12 mouse cellular contexts compared by ENCODE assay signal in genomic region chr9:114564667-114565066, GRCm38 (mm10). TPM values are rescaled to one million over a fixed set of nuclear protein-coding genes. Genes with fewer than 3 reads are reported as not detected.
DNase-seq lines count a peak whose midpoint lies in the region; ATAC-seq and TF ChIP-seq lines count a peak whose summit lies in the region.
"Had no signal": no experiment of that assay in that cellular context is flagged by ENCODE, and none has a peak within 500 bp of the region (broad histone marks: within the 10 kb centered on the region; RNA-seq: fewer than 3 reads in every experiment).

No protein-coding gene starts in this region.

- TF ChIP-seq EP300 in liver, embryonic 14.5 days (IDR thresholded peaks at IDR 0.05; ENCODE audit: low read depth) = no peak

- peak overlapping the region; percentile 62 for H3K4me3 ChIP-seq in lung, embryonic 16.5 days (ENCODE audit: low read length)
- peak overlapping the region; percentile 59 for H3K4me3 ChIP-seq in forebrain, embryonic 16.5 days (replicated peaks; ENCODE audit: low read length)
- H3K4me3 ChIP-seq in liver, embryonic 14.5 days (ENCODE audit: insufficient read depth in 1 of 2, low read depth in 2 of 2, low read length in 2 of 2) = peak overlapping the region in 1 of 2 experiments; percentile 55; a peak in 2 of 4 replicates
- H3K4me3 ChIP-seq in stomach, embryonic 16.5 days (replicated peaks; ENCODE audit: low read length) = peak overlapping the region; percentile 54
- H3K4me3 ChIP-seq in left cerebral cortex, adult 2 months = no peak overlapping the region

- TF ChIP-seq CTCF in liver, embryonic 14.5 days (IDR thresholded peaks at IDR 0.05; ENCODE audit: low read depth) = no peak
- TF ChIP-seq CTCF in left cerebral cortex, adult 2 months (IDR thresholded peaks at IDR 0.05) = no peak

- no peak for ATAC-seq in lung, embryonic 16.5 days (ENCODE audit: low read depth)
- ATAC-seq in forebrain, embryonic 16.5 days = no peak
- no peak for ATAC-seq in liver, embryonic 14.5 days (ENCODE audit: insufficient read depth)
- ATAC-seq in stomach, embryonic 16.5 days (ENCODE audit: insufficient read depth, low FRiP score) = no peak

- WGBS in lung, embryonic 16.5 days = under 1% methylated on average over 10 of the region's 10 CpGs
- 2% methylated on average over 10 of the region's 10 CpGs for WGBS in forebrain, embryonic 16.5 days
- 3% methylated on average over 10 of the region's 10 CpGs for WGBS in liver, embryonic 14.5 days (ENCODE audit: insufficient replicate concordance)
- 4% methylated on average over 10 of the region's 10 CpGs for WGBS in stomach, embryonic 16.5 days

- peak overlapping the region; percentile 76 for H3K27ac ChIP-seq in lung, embryonic 16.5 days (ENCODE audit: low read length)
- H3K27ac ChIP-seq in forebrain, embryonic 16.5 days (ENCODE audit: low read length) = no peak overlapping the region
- H3K27ac ChIP-seq in liver, embryonic 14.5 days = no peak overlapping the region
- peak overlapping the region; percentile 73 for H3K27ac ChIP-seq in stomach, embryonic 16.5 days (ENCODE audit: low read length)
- no peak overlapping the region for H3K27ac ChIP-seq in left cerebral cortex, adult 2 months

- intact Hi-C loops in left cerebral cortex, adult 2 months (cut with DNase I) = no loop called here

- H3K9ac ChIP-seq in lung, embryonic 16.5 days (ENCODE audit: low read length) = peak overlapping the region; percentile 75
- H3K9ac ChIP-seq in forebrain, embryonic 16.5 days (replicated peaks; ENCODE audit: low read depth, low read length) = no peak overlapping the region
- no peak overlapping the region for H3K9ac ChIP-seq in liver, embryonic 14.5 days (replicated peaks)
- peak overlapping the region; percentile 80; the same call in 1 of the 2 replicates for H3K9ac ChIP-seq in stomach, embryonic 16.5 days (ENCODE audit: low read length)

- peaks cover 6% of the 10 kb centered on the region; the same call in 1 of the 2 replicates for H3K4me1 ChIP-seq in lung, embryonic 16.5 days (replicated peaks; ENCODE audit: control insufficient read depth, insufficient read depth, low read length)
- H3K4me1 ChIP-seq in forebrain, embryonic 16.5 days (replicated peaks; ENCODE audit: control insufficient read depth, insufficient read depth, low read length) = peaks cover 28% of the 10 kb centered on the region
- H3K4me1 ChIP-seq in liver, embryonic 14.5 days (replicated peaks; ENCODE audit: control insufficient read depth in 2 of 2, insufficient read depth in 2 of 2, low read length in 1 of 2) = no peaks in the 10 kb centered on the region; a peak in 1 of 4 replicates
- peaks cover 14% of the 10 kb centered on the region for H3K4me1 ChIP-seq in stomach, embryonic 16.5 days (ENCODE audit: control insufficient read depth, insufficient read depth, low read length)

- H3K27me3 ChIP-seq in lung, embryonic 16.5 days (ENCODE audit: control insufficient read depth, insufficient read depth, low read depth, low read length) = peaks cover 5% of the 10 kb centered on the region
- H3K27me3 ChIP-seq in forebrain, embryonic 16.5 days (replicated peaks; ENCODE audit: control insufficient read depth, insufficient read depth, low read length) = peaks cover 56% of the 10 kb centered on the region
- peaks cover 59% of the 10 kb centered on the region for H3K27me3 ChIP-seq in liver, embryonic 14.5 days (ENCODE audit: control insufficient read depth, insufficient read depth, low read length)
- peaks cover 42% of the 10 kb centered on the region for H3K27me3 ChIP-seq in stomach, embryonic 16.5 days (ENCODE audit: control insufficient read depth, insufficient read depth, low read length)

- no peaks in the 10 kb centered on the region for H3K36me3 ChIP-seq in lung, embryonic 16.5 days (ENCODE audit: control insufficient read depth, insufficient read depth, low read length)
- H3K36me3 ChIP-seq in forebrain, embryonic 16.5 days (ENCODE audit: control insufficient read depth, insufficient read depth) = no peaks in the 10 kb centered on the region
- no peaks in the 10 kb centered on the region for H3K36me3 ChIP-seq in liver, embryonic 14.5 days (replicated peaks; ENCODE audit: control insufficient read depth, insufficient read depth, low read depth)
- no peaks in the 10 kb centered on the region for H3K36me3 ChIP-seq in stomach, embryonic 16.5 days (ENCODE audit: control insufficient read depth, insufficient read depth, low read length)

- no peaks in the 10 kb centered on the region for H3K9me3 ChIP-seq in lung, embryonic 16.5 days (ENCODE audit: control insufficient read depth, low read length)
- H3K9me3 ChIP-seq in forebrain, embryonic 16.5 days (ENCODE audit: control insufficient read depth, low read length) = no peaks in the 10 kb centered on the region
- no peaks in the 10 kb centered on the region for H3K9me3 ChIP-seq in liver, embryonic 14.5 days (ENCODE audit: control insufficient read depth, low read length)
- H3K9me3 ChIP-seq in stomach, embryonic 16.5 days (replicated peaks; ENCODE audit: control insufficient read depth, low read length) = no peaks in the 10 kb centered on the region

- no peak for DNase-seq in lung, postnatal 4 days
- DNase-seq in liver, embryonic 14.5 days (ENCODE audit: low read depth in 3 of 3, low spot score in 3 of 3) = no peak
- no peak for DNase-seq in cerebellum, adult 11 months
- no peak for DNase-seq in thymus, postnatal 14 days
- no peak for DNase-seq in left cerebral cortex, adult 2 months (ENCODE audit: extremely low spot score in 1 of 2, low spot score in 2 of 2)
- DNase-seq: cerebellum, postnatal 25 days; kidney, adult 11 months had no signal

- H3K4me2 ChIP-seq in lung, embryonic 16.5 days (ENCODE audit: low read depth, low read length) = peak overlapping the region; percentile 85
- H3K4me2 ChIP-seq in forebrain, embryonic 16.5 days (ENCODE audit: low read length) = peak overlapping the region; percentile 81
- peak overlapping the region; percentile 51 for H3K4me2 ChIP-seq in liver, embryonic 14.5 days (ENCODE audit: low read depth)
- peak overlapping the region; percentile 67 for H3K4me2 ChIP-seq in stomach, embryonic 16.5 days (ENCODE audit: low read depth, low read length)

RNA-seq across cellular contexts. Expression of gene Trim71, which starts 0.5 kb away (rescaled TPM):
- 0.79 and 0.87 TPM in 2 replicates for polyA plus RNA-seq in lung, embryonic 16.5 days (2015; fragmentation: Nextera tagmentation; extraction: Ambion mirVana)
- polyA plus RNA-seq in forebrain, embryonic 16.5 days (2015; fragmentation: Nextera tagmentation; extraction: Ambion mirVana) = 0.12 and 0.13 TPM in 2 replicates
- 0.61 and 0.74 TPM in 2 replicates for polyA plus RNA-seq in liver, embryonic 14.5 days (2012; rRNA removed)
- polyA plus RNA-seq in liver, embryonic 14.5 days (2014; fragmentation: Nextera tagmentation; extraction: Ambion mirVana) = 0.62 and 0.82 TPM in 2 replicates
- polyA plus RNA-seq in stomach, embryonic 16.5 days (2015; fragmentation: Nextera tagmentation; extraction: Ambion mirVana) = 0.96 and 0.98 TPM in 2 replicates
- under 1 TPM; 0.72 to 0.84 TPM for total RNA-seq in left cerebral cortex, adult 2 months (2021)
- polyA plus RNA-seq: Patski had no signal

RNA-seq across cellular contexts. Expression of gene C130032M10Rik, which starts 49.2 kb away (rescaled TPM):
- polyA plus RNA-seq in lung, embryonic 16.5 days (2015; fragmentation: Nextera tagmentation; extraction: Ambion mirVana) = 0.21 and 0.72 TPM in 2 replicates
- polyA plus RNA-seq in forebrain, embryonic 16.5 days (2015; fragmentation: Nextera tagmentation; extraction: Ambion mirVana) = not detected in 2 replicates
- not detected in 2 replicates for polyA plus RNA-seq in liver, embryonic 14.5 days (2012; rRNA removed)
- not detected in 2 replicates for polyA plus RNA-seq in liver, embryonic 14.5 days (2014; fragmentation: Nextera tagmentation; extraction: Ambion mirVana)
- polyA plus RNA-seq in stomach, embryonic 16.5 days (2015; fragmentation: Nextera tagmentation; extraction: Ambion mirVana) = 0.19 TPM in 1 of 2 replicates, not detected in the other
- total RNA-seq in left cerebral cortex, adult 2 months (2021) = not detected
- polyA plus RNA-seq: Patski; testis, adult 2 months had no signal

RNA-seq across cellular contexts. Expression of gene Ccr4, which starts 60.0 kb away (rescaled TPM):
- polyA plus RNA-seq in lung, embryonic 16.5 days (2015; fragmentation: Nextera tagmentation; extraction: Ambion mirVana) = 0.11 and 0.25 TPM in 2 replicates
- not detected in 2 replicates for polyA plus RNA-seq in forebrain, embryonic 16.5 days (2015; fragmentation: Nextera tagmentation; extraction: Ambion mirVana)
- not detected in 2 replicates for polyA plus RNA-seq in liver, embryonic 14.5 days (2012; rRNA removed)
- not detected in 2 replicates for polyA plus RNA-seq in liver, embryonic 14.5 days (2014; fragmentation: Nextera tagmentation; extraction: Ambion mirVana)
- 0.04 TPM in 1 of 2 replicates, not detected in the other for polyA plus RNA-seq in stomach, embryonic 16.5 days (2015; fragmentation: Nextera tagmentation; extraction: Ambion mirVana)
- total RNA-seq in left cerebral cortex, adult 2 months (2021) = not detected
- polyA plus RNA-seq: Patski had no signal

Comparison
In these comparisons a context has a peak if more than half of its experiments do, and no peak if none do; other contexts are left out.
1. H3K27ac ChIP-seq: peak in lung, embryonic 16.5 days (single experiment) and stomach, embryonic 16.5 days (single experiment); none in forebrain, embryonic 16.5 days (single experiment), liver, embryonic 14.5 days (single experiment) and left cerebral cortex, adult 2 months (single experiment).
2. H3K9ac ChIP-seq: peak in lung, embryonic 16.5 days (single experiment) and stomach, embryonic 16.5 days (single experiment); none in forebrain, embryonic 16.5 days (single experiment) and liver, embryonic 14.5 days (single experiment).
3. Peak in every context shown above with its lines, with median percentiles within 50 percentile points of each other: H3K4me2 ChIP-seq.